Mouse (Mus musculus) splenic B cell, adult 2 months (primary cell): Measurements from ENCODE around the gene Gas7.

Experiments used
- DNase-seq: peaks from one replicate; pipeline ENCODE4 v3.0.0-alpha.2; 2011; ENCODE audit warnings: low read depth, low spot score
- H3K27me3 ChIP-seq: 2 replicates; pipeline ENCODE4 v1.6.1; 2012; ENCODE audit warnings: mild to moderate bottlenecking, low read length, moderate library complexity, mixed read lengths; ENCODE audit not compliant: control insufficient read depth, poor library complexity, insufficient read depth, severe bottlenecking
- H3K36me3 ChIP-seq: 2 replicates; pipeline ENCODE4 v1.6.1; 2012; ENCODE audit warnings: mild to moderate bottlenecking, low read length, moderate library complexity, mixed read lengths; ENCODE audit not compliant: control insufficient read depth, poor library complexity, insufficient read depth, severe bottlenecking

Gene Gas7

DNA sequence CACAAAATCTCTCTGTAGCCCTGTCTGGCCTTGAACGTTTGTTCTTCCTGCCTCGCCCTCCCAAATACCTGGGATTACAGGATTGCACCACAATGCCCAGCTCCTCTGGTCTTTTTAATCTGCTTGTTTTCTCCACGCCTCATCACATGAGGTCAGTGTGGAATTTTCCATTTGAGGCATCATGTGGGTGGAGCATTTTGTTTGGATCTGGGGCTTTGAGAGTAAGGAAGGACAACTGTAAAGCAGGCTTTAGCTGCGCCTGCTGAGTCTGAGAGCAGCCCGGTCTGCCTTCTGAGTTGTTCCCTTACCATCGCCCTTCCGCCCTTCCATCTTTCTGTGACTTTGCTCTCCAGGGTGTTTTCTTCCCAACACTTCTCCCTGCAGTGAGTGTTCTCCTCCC is 13.6 kb downstream of the Gas7 start:
- DNase-seq = no peak
- H3K36me3 ChIP-seq = no peaks in the 10 kb centered on the region
- H3K27me3 ChIP-seq = no peaks in the 10 kb centered on the region

DNA sequence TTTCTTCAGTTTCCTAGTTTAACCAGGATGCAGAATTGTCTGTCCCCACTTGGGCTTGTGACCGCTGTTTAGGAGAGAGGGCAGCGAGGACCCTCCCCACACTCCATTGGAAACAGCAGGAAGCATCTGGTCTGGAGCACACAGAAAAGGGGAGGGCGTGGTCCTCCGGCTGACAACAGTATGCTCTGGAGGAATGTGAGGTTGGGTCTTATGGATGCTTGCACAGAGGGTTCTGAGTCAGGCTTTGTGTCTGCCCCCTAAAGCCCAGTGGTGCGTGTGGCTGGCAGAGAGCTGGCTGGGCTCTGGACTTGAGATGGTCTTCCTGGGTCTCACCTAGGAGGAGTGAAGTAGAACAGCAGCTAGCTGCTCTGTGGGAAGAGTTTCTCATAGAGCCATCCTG is 19.4 kb downstream of the Gas7 start:
- DNase-seq = no peak
- Histone ChIP-seq H3K27me3 (no peaks in the 10 kb centered on the region), H3K36me3 (no peaks in the 10 kb centered on the region)

DNA sequence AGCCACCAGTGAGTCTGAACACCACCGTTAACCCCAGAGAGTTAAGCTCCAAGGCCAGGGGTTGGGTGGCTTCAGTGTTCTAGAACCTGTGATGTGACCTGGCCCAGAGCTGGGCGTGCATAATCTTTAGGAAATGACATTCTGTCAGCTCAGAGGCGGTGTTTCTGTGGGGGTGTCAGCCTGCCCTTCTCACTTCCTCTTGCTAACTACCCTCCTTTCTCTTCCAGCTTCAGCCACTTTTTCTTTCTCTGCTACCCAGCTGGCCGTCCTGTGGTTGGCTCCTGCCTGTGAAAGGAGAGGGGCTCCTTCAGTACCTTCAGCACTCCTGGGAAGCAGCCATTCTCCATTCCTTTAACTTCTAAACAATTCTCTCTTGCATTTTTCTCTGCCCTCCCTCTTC is 24.3 kb downstream of the Gas7 start:
- DNase-seq = peak; percentile 48
- no peaks in the 10 kb centered on the region for H3K36me3 ChIP-seq
- no peaks in the 10 kb centered on the region for H3K27me3 ChIP-seq

DNA sequence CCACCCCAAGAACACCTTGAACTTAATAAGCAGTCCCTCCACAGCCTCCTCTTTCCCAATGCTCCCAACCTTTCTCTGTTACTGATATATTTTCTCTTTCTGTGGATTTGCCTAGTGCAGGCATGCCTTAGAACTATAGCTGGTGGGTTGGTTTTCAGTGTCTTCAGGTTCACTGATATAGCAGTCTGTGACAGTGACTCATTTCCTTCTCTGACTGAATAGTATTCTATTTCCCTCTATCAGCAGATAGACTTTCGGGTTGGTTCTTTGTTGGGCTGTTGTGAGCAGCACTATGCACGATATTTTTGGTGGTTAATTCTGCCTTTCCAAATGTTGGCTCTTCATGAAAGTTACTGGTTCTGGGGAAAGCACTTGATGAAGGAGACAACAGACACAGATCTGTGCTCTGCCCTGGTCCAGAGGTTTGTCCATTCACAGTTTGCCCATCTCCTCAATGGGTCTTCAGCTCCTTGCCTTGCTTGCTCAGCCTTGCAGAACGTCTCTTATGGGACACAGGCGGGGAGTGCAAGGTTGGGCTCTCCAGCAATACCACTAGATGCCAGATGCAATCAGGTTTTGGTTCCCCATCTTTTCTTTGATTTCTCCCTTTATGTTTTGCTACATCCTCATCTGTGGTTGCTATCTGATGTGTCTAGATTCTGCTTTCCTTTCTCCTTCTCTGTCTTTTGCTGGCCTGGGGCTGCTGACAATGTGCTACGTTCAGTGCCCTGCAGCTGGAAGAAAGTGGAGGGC is 25.1 kb downstream of the Gas7 start:
- no peak for DNase-seq
- no peaks in the 10 kb centered on the region for H3K36me3 ChIP-seq
- no peaks in the 10 kb centered on the region for H3K27me3 ChIP-seq

DNA sequence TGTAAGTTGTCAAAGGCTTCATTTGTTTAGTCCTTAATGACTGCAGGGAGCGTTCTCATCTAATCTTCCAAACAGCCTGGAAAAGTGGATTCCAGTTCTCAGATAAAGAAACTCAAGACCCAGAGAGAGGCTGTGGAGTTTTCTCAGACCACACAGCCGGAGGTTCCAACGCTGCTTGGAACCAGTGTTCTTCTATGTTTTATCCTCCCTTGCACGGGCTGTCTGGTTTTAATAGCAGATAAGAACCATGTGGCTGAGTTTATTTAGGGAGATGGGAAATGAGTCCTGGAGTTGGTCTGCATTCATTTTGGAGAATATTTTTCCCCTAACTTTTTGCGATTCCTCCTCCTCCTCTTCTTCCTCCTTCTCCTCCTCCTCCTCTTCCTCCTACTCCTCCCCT is 26.5 kb downstream of the Gas7 start:
- H3K27me3 ChIP-seq = no peaks in the 10 kb centered on the region
- no peaks in the 10 kb centered on the region for H3K36me3 ChIP-seq
- DNase-seq = no peak

DNA sequence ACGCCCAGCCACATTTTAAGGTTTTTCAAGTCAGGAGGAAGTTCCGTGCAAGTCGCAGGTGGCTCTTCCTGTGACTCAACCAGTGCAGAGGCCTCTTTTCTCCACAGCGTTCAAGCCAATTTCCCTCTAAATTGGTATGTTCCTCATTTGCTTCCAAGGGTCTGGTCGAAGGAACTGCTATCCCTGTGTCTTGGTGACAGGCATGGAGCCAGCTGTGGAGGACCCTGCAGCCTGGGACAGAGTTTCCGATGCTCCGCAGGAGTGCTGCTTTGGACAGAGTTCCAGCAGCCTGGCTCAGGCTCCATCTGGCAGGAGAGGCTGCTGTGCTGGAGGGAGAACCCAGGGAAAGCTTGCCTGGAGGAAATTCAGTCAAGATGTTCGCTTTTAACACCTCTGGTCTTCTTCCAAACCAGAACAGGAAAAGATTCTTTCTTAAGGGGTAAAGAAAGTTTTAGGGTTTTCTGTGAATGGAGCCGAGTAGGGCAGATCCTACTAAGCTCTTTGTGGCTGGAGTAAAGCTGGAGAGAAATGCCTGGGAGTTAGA is 27.1 kb downstream of the Gas7 start:
- no peaks in the 10 kb centered on the region for H3K36me3 ChIP-seq
- H3K27me3 ChIP-seq = no peaks in the 10 kb centered on the region
- no peak for DNase-seq

GRCm38 (mm10) chr11:67488156-67488555 is 32.9 kb downstream of the Gas7 start:
- DNase-seq = no peak
- H3K36me3 ChIP-seq = no peaks in the 10 kb centered on the region
- no peaks in the 10 kb centered on the region for H3K27me3 ChIP-seq

DNA sequence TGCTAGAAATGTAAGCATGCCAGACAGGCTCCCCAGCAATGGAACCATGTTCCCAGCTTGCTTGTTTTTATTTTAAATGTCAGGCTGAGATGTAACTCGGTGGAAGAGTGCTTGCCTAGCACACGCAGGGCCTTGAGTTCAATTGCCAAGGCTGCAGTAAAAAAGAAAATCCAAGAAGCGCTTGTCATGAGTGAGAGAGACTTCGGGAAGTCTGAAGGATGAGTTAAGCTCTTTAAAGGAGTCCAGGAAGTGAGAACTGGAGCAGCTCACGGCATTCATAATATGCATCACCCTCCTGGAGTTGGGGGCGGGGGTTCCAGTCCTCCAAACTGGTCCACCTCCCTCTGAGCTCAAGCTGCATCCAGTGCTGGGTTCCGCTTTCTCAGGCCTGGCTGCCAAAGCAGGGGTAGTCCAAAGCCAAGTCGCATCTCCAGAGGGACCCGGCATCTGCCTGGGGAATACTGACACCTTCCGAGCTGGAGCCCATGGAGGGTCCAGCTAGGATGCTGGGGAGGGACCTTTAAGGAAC is 34.5 kb downstream of the Gas7 start:
- DNase-seq = no peak
- Histone ChIP-seq H3K36me3 (no peaks in the 10 kb centered on the region), H3K27me3 (no peaks in the 10 kb centered on the region)

DNA sequence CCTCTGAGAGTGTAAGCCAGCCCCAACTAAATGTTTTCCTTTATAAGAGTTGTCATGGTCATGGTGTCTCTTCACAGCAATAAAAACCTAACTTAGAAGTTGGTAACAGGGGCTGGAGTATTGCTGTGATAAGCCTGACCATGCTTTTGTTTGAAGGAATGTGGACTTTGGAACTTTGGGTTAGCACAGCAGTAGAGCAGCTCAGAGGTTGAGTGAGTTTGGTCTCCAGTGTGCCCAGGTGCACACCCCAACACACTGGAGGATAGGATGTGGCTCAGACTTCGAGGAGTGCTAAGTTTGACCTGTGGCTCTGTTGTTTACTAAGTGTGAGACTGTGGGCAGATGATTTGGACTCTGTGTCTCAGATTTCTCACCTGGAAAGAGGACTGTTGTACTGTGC is 41.6 kb downstream of the Gas7 start:
- Histone ChIP-seq H3K36me3 (no peaks in the 10 kb centered on the region), H3K27me3 (no peaks in the 10 kb centered on the region)
- no peak for DNase-seq

GRCm38 (mm10) chr11:67500115-67500514 is 44.9 kb downstream of the Gas7 start:
- Histone ChIP-seq H3K36me3 (no peaks in the 10 kb centered on the region), H3K27me3 (no peaks in the 10 kb centered on the region)
- no peak for DNase-seq

- Histone ChIP-seq H3K27me3 (no peaks in the 10 kb centered on the region), H3K36me3 (no peaks in the 10 kb centered on the region)
- DNase-seq = no peak
Observed at GRCm38 (mm10) chr11:67501468-67502244, 46.4 kb downstream of the Gas7 start.

DNA sequence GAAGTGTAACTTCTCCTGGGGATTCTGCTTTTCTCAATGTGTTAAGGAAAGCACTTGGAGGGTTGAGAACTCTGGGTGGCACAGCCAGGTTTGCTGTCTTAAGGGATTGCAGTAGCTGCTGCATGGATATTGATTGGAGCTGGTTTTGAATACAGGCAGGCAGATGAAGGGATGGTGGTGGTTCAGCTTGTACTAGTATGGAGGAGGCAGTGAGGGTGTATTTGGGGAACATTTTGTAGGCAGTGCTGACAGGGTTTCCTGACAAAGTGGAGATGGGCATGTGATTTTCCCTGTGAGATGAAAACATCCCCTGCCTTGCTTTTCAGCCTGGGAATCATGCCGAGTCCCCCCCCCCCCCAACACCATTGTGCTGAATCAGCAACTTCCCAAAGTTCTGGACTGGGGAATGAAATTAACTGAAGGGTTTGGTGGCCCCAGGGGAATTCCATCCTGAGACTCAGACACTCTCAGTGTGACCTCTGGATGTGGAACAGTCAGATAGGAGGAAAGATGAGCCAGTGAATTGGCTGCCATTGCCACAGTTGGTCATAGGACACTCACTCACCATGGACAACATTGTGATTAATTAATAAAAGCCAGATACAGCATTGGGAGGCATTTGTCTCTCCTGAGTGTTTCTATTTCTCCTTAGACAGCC is 54.1 kb downstream of the Gas7 start:
- no peak for DNase-seq
- H3K27me3 ChIP-seq = no peaks in the 10 kb centered on the region
- no peaks in the 10 kb centered on the region for H3K36me3 ChIP-seq

DNA sequence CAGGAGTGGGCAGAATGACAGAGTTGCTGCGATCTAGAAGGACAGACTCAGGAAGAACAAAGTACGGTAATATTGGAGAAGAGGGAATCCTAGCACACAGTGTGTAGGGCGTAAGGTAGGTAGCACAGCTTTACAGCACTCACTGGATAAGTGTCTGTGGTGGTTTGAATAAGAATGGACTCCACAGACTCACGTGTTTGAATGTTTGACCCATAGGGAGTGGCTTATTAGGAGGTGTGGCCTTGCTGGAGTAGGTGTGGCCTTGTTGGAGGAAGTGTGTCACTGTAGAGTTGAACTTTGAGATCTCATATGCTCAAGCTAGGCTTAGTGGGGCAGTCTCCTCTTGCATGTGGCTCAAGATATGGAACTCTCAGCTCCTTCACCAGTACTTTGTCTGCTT is 55.6 kb downstream of the Gas7 start:
- Histone ChIP-seq H3K36me3 (no peaks in the 10 kb centered on the region), H3K27me3 (no peaks in the 10 kb centered on the region)
- no peak for DNase-seq

DNA sequence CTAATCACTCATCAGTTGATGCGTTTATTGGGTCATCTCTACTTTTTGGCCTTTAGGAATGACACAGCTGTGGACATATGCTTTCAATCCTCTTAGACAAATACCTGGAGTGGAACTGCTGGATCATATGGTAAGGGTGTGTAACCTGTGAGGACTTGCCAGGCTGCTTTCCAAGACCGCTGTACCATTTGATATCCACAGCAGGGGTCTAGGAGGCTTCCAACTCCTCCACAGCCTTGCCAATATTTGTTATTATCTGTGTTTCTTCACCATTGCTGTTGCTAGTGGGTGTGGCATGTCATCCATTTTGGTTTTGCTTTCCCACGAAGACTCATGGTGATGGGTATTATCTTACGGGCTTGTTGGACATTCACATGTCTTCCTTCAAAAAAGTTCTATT is 57.8 kb downstream of the Gas7 start:
- H3K36me3 ChIP-seq = no peaks in the 10 kb centered on the region
- no peak for DNase-seq
- no peaks in the 10 kb centered on the region for H3K27me3 ChIP-seq

- peak; percentile 23 for DNase-seq
- no peaks in the 10 kb centered on the region for H3K36me3 ChIP-seq
- H3K27me3 ChIP-seq = no peaks in the 10 kb centered on the region
Observed at GRCm38 (mm10) chr11:67514401-67514800, 59.2 kb downstream of the Gas7 start.
